Mouse (Mus musculus): ENCODE measurements around the gene Rdh11.

Gene Rdh11

DNA sequence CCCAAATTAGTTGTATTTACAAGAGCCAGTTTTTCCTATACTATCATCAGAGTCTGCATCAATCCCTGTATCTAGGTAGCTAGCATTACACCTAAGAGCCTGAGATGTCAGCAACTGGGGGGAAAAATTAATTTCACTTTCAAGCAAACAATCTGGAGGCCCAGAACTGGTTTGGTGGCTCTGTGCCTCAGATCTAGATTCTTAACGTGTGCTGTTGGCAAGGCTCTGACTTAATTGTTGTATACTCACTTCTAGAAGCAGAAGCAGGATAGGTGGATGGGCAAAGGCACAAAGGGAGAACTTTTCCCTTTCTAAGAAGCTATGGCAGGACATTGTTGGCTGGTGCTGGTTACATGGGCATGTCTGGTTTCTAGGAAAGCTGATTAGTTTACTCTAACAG is 52.7 kb downstream of the Rdh11 start:
- DNase-seq (ENCODE audit: low spot score), result no peak

GRCm38 (mm10) chr12:79138999-79139398 is 53.1 kb downstream of the Rdh11 start:
- DNase-seq (ENCODE audit: low spot score), result no peak

- no peak for DNase-seq (ENCODE audit: low spot score)
Observed at GRCm38 (mm10) chr12:79136949-79137348, 55.1 kb downstream of the Rdh11 start.

DNA sequence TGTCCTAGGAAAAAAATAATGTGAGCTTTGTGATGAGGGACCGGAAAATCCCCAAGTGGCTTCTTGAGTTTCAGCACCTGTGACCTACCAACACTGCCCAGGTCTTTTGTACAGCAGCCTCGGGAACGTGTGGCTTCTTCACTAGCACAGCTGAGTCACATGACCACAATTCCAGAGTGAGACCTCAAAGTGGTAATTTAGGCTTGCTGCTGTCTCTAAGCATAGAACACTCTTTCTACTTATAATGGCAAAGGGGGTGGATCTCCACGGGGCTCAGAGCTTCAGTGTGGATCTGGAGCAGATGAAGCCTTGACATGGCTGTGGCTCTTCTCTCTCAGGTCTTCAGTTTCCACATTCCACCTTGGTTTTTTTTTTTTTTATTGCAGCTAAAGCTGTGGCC is 57.0 kb downstream of the Rdh11 start:
- no peak for DNase-seq (ENCODE audit: low spot score)

DNA sequence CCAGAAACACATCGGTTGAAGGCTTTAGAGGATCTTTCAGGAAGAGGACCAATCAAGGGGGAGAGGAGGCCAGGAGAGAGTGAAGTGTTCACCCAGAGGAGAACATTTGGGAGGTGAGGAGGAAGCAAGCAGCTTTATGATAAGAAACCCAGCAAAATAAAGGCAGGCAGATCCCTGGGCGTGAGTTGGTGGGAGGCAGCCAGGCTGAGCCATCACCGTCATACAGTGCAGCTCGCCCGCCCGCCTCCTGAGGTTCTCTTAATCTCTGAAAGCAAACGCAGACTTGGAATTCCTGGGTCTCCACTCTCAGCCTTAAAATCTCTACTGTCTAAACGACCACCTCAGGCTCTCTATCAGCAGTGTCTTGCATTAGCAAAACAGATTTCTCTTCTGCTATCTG is 57.4 kb downstream of the Rdh11 start:
- no peak for DNase-seq (ENCODE audit: low spot score)

DNA sequence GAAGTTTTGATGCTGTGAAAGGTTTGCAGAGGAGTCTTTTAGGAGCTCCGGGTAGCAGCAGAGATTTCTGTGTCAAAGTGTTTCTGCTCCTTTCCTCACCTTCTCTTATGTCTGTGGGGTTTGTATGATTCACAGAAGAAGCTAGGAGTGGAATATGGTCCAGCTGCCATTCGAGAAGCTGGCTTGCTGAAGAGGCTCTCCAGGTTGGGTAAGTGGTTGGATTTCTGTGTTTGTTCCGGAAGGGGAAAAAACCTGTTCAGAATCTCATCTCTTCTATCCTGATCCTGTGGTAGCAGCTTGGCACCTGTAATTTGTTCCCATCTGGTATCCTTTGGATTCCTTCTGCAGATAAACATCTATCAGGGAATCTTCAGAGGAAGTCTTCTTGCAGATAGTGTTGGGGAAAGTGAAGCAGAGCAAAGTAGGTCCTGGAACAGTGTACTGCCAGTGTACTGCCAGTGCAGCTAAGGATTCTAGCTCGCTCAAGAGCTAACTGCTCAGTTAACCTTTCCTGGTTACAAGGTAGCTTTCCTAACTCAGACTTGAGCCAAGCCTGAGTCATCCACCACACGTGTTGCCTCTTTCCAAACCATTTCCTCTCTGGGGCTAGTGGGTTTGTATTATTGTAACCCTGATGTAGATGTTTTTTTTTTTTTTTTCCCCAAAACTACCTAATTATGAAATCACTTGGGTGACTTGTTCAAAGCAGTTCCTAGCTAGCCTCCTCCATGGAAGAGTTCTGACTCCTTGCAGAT is 60.2 kb downstream of the Rdh11 start:
- DNase-seq (ENCODE audit: low spot score), result no peak

GRCm38 (mm10) chr12:79131178-79131675 is 60.9 kb downstream of the Rdh11 start:
- no peak for DNase-seq (ENCODE audit: low spot score)

DNA sequence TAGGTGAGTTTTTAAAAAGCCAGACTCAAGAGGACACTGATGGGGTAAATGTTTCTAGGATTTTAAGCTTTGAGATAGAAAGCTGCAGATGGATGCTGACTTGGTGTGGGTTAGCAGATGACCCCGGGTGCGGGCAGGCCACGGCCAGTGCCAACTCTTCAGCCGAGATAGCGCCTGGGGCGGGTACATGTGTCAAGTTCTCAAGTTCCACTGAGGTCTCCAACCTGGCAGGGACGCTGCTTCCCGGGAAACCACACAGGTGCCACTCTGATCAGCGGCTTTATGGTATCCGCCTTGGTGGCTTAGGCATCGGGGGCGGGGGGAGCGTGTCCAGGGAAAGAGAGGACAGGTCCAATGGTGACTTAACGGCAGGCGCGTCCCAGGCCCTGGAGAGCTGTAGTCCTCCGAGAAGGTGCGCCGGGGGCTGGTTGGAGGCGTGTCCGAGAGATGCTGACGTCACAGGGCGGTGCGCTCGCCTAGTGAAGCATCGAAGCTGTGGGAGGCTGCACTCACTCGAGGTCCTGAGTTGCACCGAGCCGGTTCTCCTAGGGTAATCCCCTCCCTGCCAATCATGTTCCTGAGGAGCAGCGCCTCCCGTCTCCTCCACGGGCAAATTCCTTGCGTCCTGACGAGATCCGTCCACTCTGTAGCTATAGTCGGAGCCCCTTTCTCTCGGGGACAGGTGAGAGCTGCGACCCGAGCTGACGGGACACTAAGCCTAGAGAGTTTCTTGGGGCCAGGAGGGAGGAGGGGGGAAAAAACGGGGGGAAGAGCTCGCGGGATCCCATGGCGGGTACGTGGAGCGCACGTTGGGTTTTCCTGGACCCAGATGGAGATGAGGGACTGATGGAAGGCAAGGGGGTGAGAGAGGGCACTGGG is 61.6 kb downstream of the Rdh11 start, which contains the start of gene Arg2:
TSS of gene Arg2 (plus strand) at position 479 of the 879 bp plus-strand sequence.
- peak; percentile 27 for DNase-seq (ENCODE audit: low spot score)
